Mouse (Mus musculus) MEL (cell line): ENCODE measurements around the gene Cdh23. TPM values are rescaled to one million over a fixed set of nuclear protein-coding genes. Genes with fewer than 3 reads are reported as not detected.

ENCODE experiments used
- DNase-seq: peaks from one replicate; pipeline ENCODE4 v3.0.0; 2011; ENCODE audit warnings: low read depth, low spot score
- H3K27ac ChIP-seq: 2 replicates; pipeline ENCODE4 v1.5.1; 2012; ENCODE audit warnings: low read depth, mild to moderate bottlenecking, control low read depth, low read length, moderate library complexity; ENCODE audit not compliant: control insufficient read depth
- H3K27me3 ChIP-seq, 2 experiments: fragments of 150-350 bp in 1 of 2; sonication (generic) in 1 of 2; 2 replicates each; pipeline ENCODE4 v1.6.1; 2012; ENCODE audit warnings: low read length in 2 of 2, mild to moderate bottlenecking in 2 of 2, improper control_type of control experiment in 1 of 2, moderate library complexity in 1 of 2; ENCODE audit not compliant: insufficient read depth in 2 of 2, control insufficient read depth in 1 of 2
- H3K36me3 ChIP-seq, 2 experiments: 2 replicates each; pipeline ENCODE4 v1.6.1; 2012 to 2014; ENCODE audit warnings: low read length in 2 of 2, improper control_type of control experiment in 1 of 2, inconsistent platforms in 1 of 2, mild to moderate bottlenecking in 1 of 2; ENCODE audit not compliant: insufficient read depth in 2 of 2, control insufficient read depth in 1 of 2
- H3K4me1 ChIP-seq, 2 experiments: fragments of 150-350 bp in 1 of 2; sonication (generic) in 1 of 2; 2 replicates each; pipeline ENCODE4 v1.6.1; 2012; ENCODE audit warnings: low read length in 2 of 2, improper control_type of control experiment in 1 of 2, mild to moderate bottlenecking in 1 of 2; ENCODE audit not compliant: insufficient read depth in 2 of 2, control insufficient read depth in 1 of 2
- H3K4me3 ChIP-seq, 2 experiments: fragments of 150-350 bp in 1 of 2; sonication (generic) in 1 of 2; 2 replicates each; pipeline ENCODE4 v1.5.1; 2012; ENCODE audit warnings: low read depth in 2 of 2, low read length in 2 of 2, mild to moderate bottlenecking in 2 of 2, moderate library complexity in 2 of 2, control low read depth in 1 of 2, improper control_type of control experiment in 1 of 2; ENCODE audit not compliant: control insufficient read depth in 1 of 2, insufficient read depth in 1 of 2
- H3K79me2 ChIP-seq: 2 replicates; pipeline ENCODE4 v1.6.1; 2012; ENCODE audit warnings: mild to moderate bottlenecking, low read length, moderate library complexity; ENCODE audit not compliant: control insufficient read depth, poor library complexity, insufficient read depth
- H3K9ac ChIP-seq: 2 replicates; pipeline ENCODE4 v1.6.1; 2012; ENCODE audit warnings: low read depth, mild to moderate bottlenecking, control low read depth, low read length, moderate library complexity; ENCODE audit not compliant: control insufficient read depth, poor library complexity, severe bottlenecking
- H3K9me3 ChIP-seq: fragments of 150-350 bp; sonication (generic); replicated peaks from 2 replicates; pipeline ENCODE4 v1.6.1; 2012; ENCODE audit warnings: mild to moderate bottlenecking, low read length, improper control_type of control experiment, moderate library complexity; ENCODE audit not compliant: insufficient read depth
- BHLHE40 ChIP-seq: IDR thresholded peaks from 2 replicates; pipeline ENCODE4 v1.6.1; 2012; ENCODE audit warnings: low read depth, mild to moderate bottlenecking, inconsistent platforms, low read length, improper control_type of control experiment, borderline replicate concordance
- CTCF ChIP-seq, 3 experiments: IDR thresholded peaks in 2 of 3; conservative IDR thresholded peaks in 1 of 3; 2 replicates each; pipeline ENCODE4 v1.5.1; 2011 to 2012; ENCODE audit warnings: low read length in 3 of 3, low read depth in 2 of 3, mild to moderate bottlenecking in 2 of 3, improper control_type of control experiment in 1 of 3, inconsistent platforms in 1 of 3, mixed read lengths in 1 of 3, moderate library complexity in 1 of 3; ENCODE audit not compliant: control insufficient read depth in 1 of 3, insufficient read depth in 1 of 3, poor library complexity in 1 of 3, severe bottlenecking in 1 of 3
- E2F4 ChIP-seq: IDR thresholded peaks from 2 replicates; pipeline ENCODE4 v1.6.1; 2011; ENCODE audit warnings: low read depth, low read length, improper control_type of control experiment, borderline replicate concordance
- ELF1 ChIP-seq: IDR thresholded peaks from 2 replicates; pipeline ENCODE4 v1.6.1; 2014; ENCODE audit warnings: low read depth, mild to moderate bottlenecking, inconsistent platforms, low read length, improper control_type of control experiment, moderate library complexity
- EP300 ChIP-seq, 2 experiments: IDR thresholded peaks; 2 replicates each; pipeline ENCODE4 v1.6.1; 2011; ENCODE audit warnings: improper control_type of control experiment in 2 of 2, low read length in 2 of 2, low read depth in 1 of 2, mild to moderate bottlenecking in 1 of 2
- ETS1 ChIP-seq: IDR thresholded peaks from 2 replicates; pipeline ENCODE4 v1.6.1; 2012; ENCODE audit warnings: low read depth, mild to moderate bottlenecking, inconsistent platforms, low read length, improper control_type of control experiment, moderate library complexity
- GABPA ChIP-seq: IDR thresholded peaks from 2 replicates; pipeline ENCODE4 v1.6.1; 2012; ENCODE audit warnings: low read depth, mild to moderate bottlenecking, inconsistent platforms, low read length, improper control_type of control experiment, moderate library complexity
- HCFC1 ChIP-seq: IDR thresholded peaks from 2 replicates; pipeline ENCODE4 v1.6.1; 2012; ENCODE audit warnings: low read depth, mild to moderate bottlenecking, inconsistent platforms, low read length, improper control_type of control experiment, moderate library complexity
- JUND ChIP-seq: IDR thresholded peaks from 2 replicates; pipeline ENCODE4 v1.6.1; 2011; ENCODE audit warnings: low read depth, mild to moderate bottlenecking, improper control_type of control experiment, low read length
- KAT2A ChIP-seq: conservative IDR thresholded peaks from 2 replicates; pipeline ENCODE4 v1.6.1; 2012; ENCODE audit warnings: low read depth, low read length, improper control_type of control experiment, inconsistent platforms
- MAX ChIP-seq: IDR thresholded peaks from 2 replicates; pipeline ENCODE4 v1.6.1; 2011; ENCODE audit warnings: low read length, improper control_type of control experiment
- MAZ ChIP-seq: IDR thresholded peaks from 2 replicates; pipeline ENCODE4 v1.6.1; 2012; ENCODE audit warnings: low read depth, mild to moderate bottlenecking, inconsistent platforms, low read length, improper control_type of control experiment
- MXI1 ChIP-seq: IDR thresholded peaks from 2 replicates; pipeline ENCODE4 v1.6.1; 2011; ENCODE audit warnings: mild to moderate bottlenecking, low read depth, low read length, improper control_type of control experiment
- NELFE ChIP-seq: IDR thresholded peaks from 2 replicates; pipeline ENCODE4 v1.6.1; 2011; ENCODE audit warnings: low read depth, low read length, improper control_type of control experiment
- NRF1 ChIP-seq: IDR thresholded peaks from 2 replicates; pipeline ENCODE4 v1.6.1; 2014; ENCODE audit warnings: low read depth, mild to moderate bottlenecking, inconsistent platforms, low read length, improper control_type of control experiment, moderate library complexity; ENCODE audit not compliant: poor library complexity, insufficient read depth, severe bottlenecking
- POLR2A ChIP-seq, 2 experiments: IDR thresholded peaks; 2 replicates each; pipeline ENCODE4 v1.6.1; 2011 to 2012; ENCODE audit warnings: low read length in 2 of 2, mild to moderate bottlenecking in 2 of 2, control low read depth in 1 of 2, improper control_type of control experiment in 1 of 2, low read depth in 1 of 2, moderate library complexity in 1 of 2; ENCODE audit not compliant: control insufficient read depth in 1 of 2, insufficient read depth in 1 of 2, poor library complexity in 1 of 2
- POLR2AphosphoS2 ChIP-seq: IDR thresholded peaks from 2 replicates; pipeline ENCODE4 v1.6.1; 2011; ENCODE audit warnings: low read length, improper control_type of control experiment
- POLR2AphosphoS5 ChIP-seq: IDR thresholded peaks from 2 replicates; pipeline ENCODE4 v1.6.1; 2012; ENCODE audit warnings: low read depth, borderline replicate concordance, mild to moderate bottlenecking, inconsistent platforms, low read length, moderate library complexity, mixed read lengths
- RAD21 ChIP-seq: IDR thresholded peaks from 2 replicates; pipeline ENCODE4 v1.6.1; 2011; ENCODE audit warnings: mild to moderate bottlenecking, low read depth, low read length, improper control_type of control experiment
- RCOR1 ChIP-seq: IDR thresholded peaks from 2 replicates; pipeline ENCODE4 v1.6.1; 2012; ENCODE audit warnings: low read depth, mild to moderate bottlenecking, inconsistent platforms, low read length, improper control_type of control experiment
- TCF12 ChIP-seq: IDR thresholded peaks from 2 replicates; pipeline ENCODE4 v1.6.1; 2014; ENCODE audit warnings: low read depth, mild to moderate bottlenecking, inconsistent platforms, low read length, improper control_type of control experiment, moderate library complexity
- USF1 ChIP-seq: IDR thresholded peaks from 2 replicates; pipeline ENCODE4 v1.6.1; 2014; ENCODE audit warnings: low read depth, mild to moderate bottlenecking, inconsistent platforms, low read length, improper control_type of control experiment, moderate library complexity
- ZKSCAN1 ChIP-seq: IDR thresholded peaks from 2 replicates; pipeline ENCODE4 v1.6.1; 2012; ENCODE audit warnings: low read depth, mild to moderate bottlenecking, inconsistent platforms, low read length, improper control_type of control experiment, moderate library complexity
- ZMIZ1 ChIP-seq: IDR thresholded peaks from 2 replicates; pipeline ENCODE4 v1.6.1; 2012; ENCODE audit warnings: low read depth, mild to moderate bottlenecking, inconsistent platforms, low read length, improper control_type of control experiment, moderate library complexity
- polyA plus RNA-seq, 2 experiments: library from polyadenylated mRNA; stranded (reverse) in 1 of 2; unstranded in 1 of 2; fragments of >175 nt in 1 of 2; fragments of >200 nt in 1 of 2; gene quantifications; 2 replicates each; pipeline versions ENCODE4 v1.2.1 to v1.2.4; 2012; ENCODE audit warnings: low replicate concordance in 2 of 2, low read depth in 1 of 2; ENCODE audit not compliant: insufficient read length in 2 of 2, insufficient read depth in 1 of 2, missing spikeins in 1 of 2
- total RNA-seq: library from RNA; depleted of rRNA; stranded (reverse); fragments of 300-350 nt; gene quantifications from 2 replicates; pipeline ENCODE4 v1.2.3, GENCODE M21; 2012

The Cdh23 gene
- total and polyA plus RNA-seq, 3 experiments, result 0.04 TPM; not detected in 2

DNA sequence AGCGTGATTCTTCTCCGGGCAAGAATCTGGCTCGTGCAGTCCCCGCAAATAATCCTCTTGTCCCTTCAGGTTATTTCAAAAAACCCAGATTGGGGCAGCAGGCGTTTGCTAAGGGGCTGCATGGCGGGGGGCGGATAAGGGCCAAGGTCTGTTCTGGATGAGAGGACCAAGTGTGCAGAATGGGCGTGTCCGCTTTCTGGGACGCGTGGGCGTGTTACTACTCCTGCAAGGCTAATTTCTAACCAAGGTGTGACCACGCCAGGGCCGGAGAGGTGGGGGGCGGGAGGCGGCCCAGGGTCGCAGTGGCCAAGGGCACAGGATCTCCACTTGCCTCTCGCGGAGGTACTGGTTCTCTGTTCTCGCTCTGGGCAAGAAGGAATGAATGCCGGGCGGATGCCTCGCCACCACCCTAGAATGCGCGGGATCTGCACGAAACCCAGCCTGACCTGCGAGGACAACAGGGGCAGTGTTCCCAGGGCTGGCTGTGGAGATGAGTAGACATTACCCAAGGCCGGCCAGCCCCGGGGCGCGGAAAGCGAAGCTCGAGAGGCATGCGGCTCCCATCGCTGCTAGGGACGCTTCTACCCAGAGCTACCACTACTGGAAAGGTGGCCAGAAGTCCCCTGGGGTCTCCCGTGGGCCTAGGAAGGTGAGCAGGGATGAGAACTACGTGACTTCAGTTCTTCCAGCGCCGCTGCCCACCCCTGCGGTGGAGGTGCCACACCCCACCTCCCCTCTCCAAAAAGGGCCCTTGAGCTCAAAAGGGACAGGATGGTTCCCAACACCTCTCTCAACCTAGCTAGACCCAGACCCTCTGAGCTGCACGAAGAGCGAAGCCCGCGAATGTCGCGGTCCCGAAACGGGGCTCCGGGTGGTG lies 10.3 kb downstream of the Cdh23 start:
- TF ChIP-seq E2F4 (no peak), JUND (no peak), MXI1 (no peak), MAZ (no peak), CTCF (IDR thresholded peaks at IDR 0.05 in 2 of 3, conservative IDR thresholded peaks at IDR 0.05 in 1 of 3; ENCODE audit: control insufficient read depth in 1 of 3, insufficient read depth in 1 of 3, low read depth in 2 of 3, low read length in 3 of 3, poor library complexity in 1 of 3, severe bottlenecking in 1 of 3) (no peak), RAD21 (no peak)
- H3K36me3 ChIP-seq, result no peaks in the 10 kb centered on the region
- H3K27me3 ChIP-seq, result no peaks in the 10 kb centered on the region
- H3K9me3 ChIP-seq, result no peaks in the 10 kb centered on the region
- H3K4me3 ChIP-seq, result no peak overlapping the region
- H3K79me2 ChIP-seq, result no peaks in the 10 kb centered on the region
- H3K9ac ChIP-seq, result no peak overlapping the region
- no peak for DNase-seq
- no peaks in the 10 kb centered on the region for H3K4me1 ChIP-seq
- H3K27ac ChIP-seq, result no peak overlapping the region

DNA sequence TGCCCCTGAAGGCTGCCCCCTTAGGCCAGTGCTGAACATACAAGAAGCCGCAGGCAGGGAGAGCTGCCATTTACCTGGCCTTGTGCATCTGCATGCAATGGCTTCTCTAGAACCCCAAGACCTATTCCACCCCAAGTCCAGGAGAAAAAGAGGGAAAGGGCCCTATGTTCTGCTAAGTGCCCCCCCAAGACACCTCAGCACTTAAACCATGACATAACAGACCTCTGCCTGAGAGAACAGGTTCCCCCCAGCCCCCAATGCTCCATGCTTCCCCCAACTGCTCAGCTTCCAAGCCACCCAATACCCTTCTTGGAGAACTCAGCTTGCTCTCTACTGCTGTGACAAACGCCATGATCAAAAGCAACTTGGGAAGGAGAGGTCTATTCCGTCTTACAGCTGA lies 17.4 kb downstream of the Cdh23 start:
- no peaks in the 10 kb centered on the region for H3K27me3 ChIP-seq
- TF ChIP-seq NELFE (no peak), HCFC1 (no peak), POLR2A (IDR thresholded peaks at IDR 0.05; ENCODE audit: control insufficient read depth in 1 of 2, insufficient read depth in 1 of 2, low read depth in 1 of 2, low read length in 2 of 2, poor library complexity in 1 of 2) (no peak), RCOR1 (no peak)

DNA sequence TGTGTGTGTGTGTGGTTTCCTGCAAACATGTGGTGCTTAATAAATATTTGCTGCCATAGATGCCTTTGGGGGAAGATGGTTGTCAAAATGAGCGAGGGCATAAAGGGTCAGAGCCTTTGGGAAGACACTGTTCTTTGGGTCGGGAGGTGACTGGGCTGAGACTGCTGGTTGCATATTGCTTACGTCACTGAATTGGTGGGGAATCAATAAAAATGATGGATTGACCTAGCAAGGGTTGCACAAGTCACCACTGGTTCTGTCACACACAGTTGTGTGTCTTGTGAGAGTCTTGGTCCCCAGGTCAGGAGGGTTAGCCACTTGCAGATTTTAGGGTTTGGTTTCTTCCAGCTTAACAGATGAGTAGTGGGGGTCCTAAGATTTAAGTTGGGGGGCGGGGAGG lies 19.0 kb downstream of the Cdh23 start:
- Histone ChIP-seq H3K79me2 (no peaks in the 10 kb centered on the region), H3K4me3 (no peak overlapping the region), H3K9ac (no peak overlapping the region), H3K36me3 (no peaks in the 10 kb centered on the region), H3K4me1 (no peaks in the 10 kb centered on the region), H3K27me3 (no peaks in the 10 kb centered on the region), H3K27ac (no peak overlapping the region), H3K9me3 (no peaks in the 10 kb centered on the region)
- TF ChIP-seq MAZ (no peak), ZKSCAN1 (no peak), ZMIZ1 (no peak), TCF12 (no peak), GABPA (no peak), POLR2AphosphoS5 (no peak), USF1 (no peak), ELF1 (no peak), POLR2AphosphoS2 (no peak), NRF1 (no peak), MAX (no peak), ETS1 (no peak), HCFC1 (no peak), JUND (no peak), NELFE (no peak), POLR2A (IDR thresholded peaks at IDR 0.05; ENCODE audit: control insufficient read depth in 1 of 2, insufficient read depth in 1 of 2, low read depth in 1 of 2, low read length in 2 of 2, poor library complexity in 1 of 2) (no peak), EP300 (IDR thresholded peaks at IDR 0.05; ENCODE audit: low read depth in 1 of 2, low read length in 2 of 2) (no peak), BHLHE40 (no peak), KAT2A (no peak)
- TF ChIP-seq, all 39 proteins: peak for 0
- no peak for DNase-seq

More for the DNA sequence above, 17.4 kb downstream of the Cdh23 start:
- DNase-seq, result no peak
- no peaks in the 10 kb centered on the region for H3K79me2 ChIP-seq
- H3K36me3 ChIP-seq, result no peaks in the 10 kb centered on the region
- no peak overlapping the region for H3K4me3 ChIP-seq
- H3K9ac ChIP-seq, result no peak overlapping the region
- no peak overlapping the region for H3K27ac ChIP-seq
- no peaks in the 10 kb centered on the region for H3K4me1 ChIP-seq
- H3K9me3 ChIP-seq, result no peaks in the 10 kb centered on the region
